Mouse (Mus musculus): ENCODE results near the gene Bcl2. TPM values are rescaled to one million over a fixed set of nuclear protein-coding genes. Genes with fewer than 3 reads are reported as not detected.

Bcl2 gene
- polyA plus RNA-seq (2014; fragmentation: Illumina TruSeq; extraction: RNeasy Lipid Tissue Mini Kit (QIAGEN cat#74804); ENCODE audit: low replicate concordance), result 5.7 TPM

GRCm38 (mm10) chr1:106713621-106714529 lies at the start of gene Bcl2:
Gene Bcl2 (minus strand): TSS chr1:106714274.

GRCm38 (mm10) chr1:106759572-106760435 lies 45.7 kb upstream of the Bcl2 start, which contains the start of gene Kdsr:
Gene Kdsr (minus strand): TSS chr1:106759727.

Other genes with a start within 250 kb of the Bcl2 start
- 12.7 TPM for gene Kdsr, start 45.5 kb upstream of the Bcl2 start, polyA plus RNA-seq (2014; fragmentation: Illumina TruSeq; extraction: RNeasy Lipid Tissue Mini Kit (QIAGEN cat#74804); ENCODE audit: low replicate concordance)
- gene Vps4b, start 82.5 kb upstream of the Bcl2 start, polyA plus RNA-seq (2014; fragmentation: Illumina TruSeq; extraction: RNeasy Lipid Tissue Mini Kit (QIAGEN cat#74804); ENCODE audit: low replicate concordance), result 168 TPM
- 6.2 TPM for gene Serpinb5, start 146.9 kb upstream of the Bcl2 start, polyA plus RNA-seq (2014; fragmentation: Illumina TruSeq; extraction: RNeasy Lipid Tissue Mini Kit (QIAGEN cat#74804); ENCODE audit: low replicate concordance)
- gene Serpinb12, start 220.2 kb upstream of the Bcl2 start, polyA plus RNA-seq (2014; fragmentation: Illumina TruSeq; extraction: RNeasy Lipid Tissue Mini Kit (QIAGEN cat#74804); ENCODE audit: low replicate concordance), result not detected